ENCODE assay signal across 8 mouse cellular contexts in the genomic region with DNA sequence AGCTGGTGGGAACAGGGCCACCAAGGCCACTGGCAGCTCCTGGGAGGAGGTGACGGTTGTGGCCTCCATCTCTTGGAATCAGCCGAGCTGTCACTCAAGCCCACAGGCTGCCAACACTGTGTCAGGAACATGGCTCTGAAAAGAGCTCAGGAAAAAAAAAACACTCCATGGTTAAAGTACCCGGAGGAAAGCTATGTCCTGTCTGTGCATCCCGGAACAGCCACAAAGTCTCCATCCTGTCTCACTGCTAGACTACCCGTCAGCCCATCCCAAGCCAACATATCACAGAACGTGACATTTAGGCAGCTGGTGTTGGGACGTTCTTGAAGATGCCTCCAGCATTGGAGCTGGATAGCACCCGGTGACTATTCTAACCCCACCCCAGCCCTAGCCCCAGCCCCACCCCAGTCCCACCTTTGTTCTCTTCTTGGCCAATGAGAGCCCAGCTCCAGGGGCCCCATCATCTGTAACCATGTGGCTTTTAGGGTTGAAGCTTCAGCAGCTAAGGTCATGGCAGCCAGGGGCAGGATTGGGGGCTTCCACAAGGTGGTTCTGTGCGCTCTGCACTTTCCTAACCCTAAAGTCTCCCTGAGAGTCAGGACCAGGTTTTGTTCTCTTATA. TPM values are rescaled to one million over a fixed set of nuclear protein-coding genes. Genes with fewer than 3 reads are reported as not detected.
DNase-seq lines count a peak whose midpoint lies in the region; ATAC-seq and TF ChIP-seq lines count a peak whose summit lies in the region.

No protein-coding gene starts in this region.

- no peak overlapping the region for H3K4me3 ChIP-seq in lung, postnatal 0 days (ENCODE audit: low read depth, low read length)
- no peak overlapping the region for H3K4me3 ChIP-seq in forebrain, embryonic 16.5 days (replicated peaks; ENCODE audit: low read length)

- 62% methylated on average over 9 of the region's 9 CpGs for WGBS in lung, postnatal 0 days
- WGBS in forebrain, embryonic 16.5 days = 60% methylated on average over 9 of the region's 9 CpGs

- H3K4me1 ChIP-seq in lung, postnatal 0 days (ENCODE audit: insufficient read depth, low read depth, low read length) = peaks cover 29% of the 10 kb centered on the region
- H3K4me1 ChIP-seq in forebrain, embryonic 16.5 days (replicated peaks; ENCODE audit: control insufficient read depth, insufficient read depth, low read length) = peaks cover 10% of the 10 kb centered on the region

- no peak for TF ChIP-seq CTCF in lung, postnatal 0 days (IDR thresholded peaks at IDR 0.05)

- H3K9me3 ChIP-seq in lung, postnatal 0 days (ENCODE audit: low read length) = no peaks in the 10 kb centered on the region
- no peaks in the 10 kb centered on the region for H3K9me3 ChIP-seq in forebrain, embryonic 16.5 days (ENCODE audit: control insufficient read depth, low read length)

- ATAC-seq in lung, postnatal 0 days = peak; percentile 1; the same call in 1 of the 2 replicates
- no peak for ATAC-seq in monocyte, adult 5-6 weeks (replicated peaks; ENCODE audit: insufficient number of reproducible peaks, low FRiP score, low TSS enrichment, poor library complexity, severe bottlenecking)
- no peak for ATAC-seq in forebrain, embryonic 16.5 days

- no peak for TF ChIP-seq EP300 in lung, postnatal 0 days (IDR thresholded peaks at IDR 0.05)

- no peak overlapping the region for H3K9ac ChIP-seq in lung, postnatal 0 days (replicated peaks; ENCODE audit: low read depth)
- H3K9ac ChIP-seq in forebrain, embryonic 16.5 days (replicated peaks; ENCODE audit: low read depth, low read length) = no peak overlapping the region

- DNase-seq in adrenal gland, postnatal 10 days = peak; percentile 60
- no peak for DNase-seq in adrenal gland, postnatal 4 days (ENCODE audit: low spot score in 2 of 2)
- peak; percentile 73 for DNase-seq in CD4-positive, CD25-positive, alpha-beta regulatory T cell, adult 2 months (ENCODE audit: low read depth, low spot score)
- DNase-seq in forelimb bud, embryonic 11.5 days (ENCODE audit: low read depth, low spot score) = peak; percentile 48
- DNase-seq in lung, postnatal 0 days (ENCODE audit: low spot score) = peak; percentile 45
- no peak for DNase-seq in MN1 (ENCODE audit: low spot score)

- peak overlapping the region; percentile 65; the same call in 1 of the 2 replicates for H3K27ac ChIP-seq in lung, postnatal 0 days (ENCODE audit: low read length)
- H3K27ac ChIP-seq in forebrain, embryonic 16.5 days (ENCODE audit: low read length) = no peak overlapping the region

- no peaks in the 10 kb centered on the region for H3K27me3 ChIP-seq in lung, postnatal 0 days (replicated peaks; ENCODE audit: insufficient read depth, low read length)
- no peaks in the 10 kb centered on the region for H3K27me3 ChIP-seq in forebrain, embryonic 16.5 days (replicated peaks; ENCODE audit: control insufficient read depth, insufficient read depth, low read length)

- no peak overlapping the region for H3K4me2 ChIP-seq in lung, postnatal 0 days (replicated peaks; ENCODE audit: low read depth, low read length)
- H3K4me2 ChIP-seq in forebrain, embryonic 16.5 days (ENCODE audit: low read length) = no peak overlapping the region

- H3K36me3 ChIP-seq in lung, postnatal 0 days (ENCODE audit: insufficient read depth, low read length) = no peaks in the 10 kb centered on the region
- H3K36me3 ChIP-seq in forebrain, embryonic 16.5 days (ENCODE audit: control insufficient read depth, insufficient read depth) = no peaks in the 10 kb centered on the region

RNA-seq across cellular contexts. Expression of a gene that starts 51.8 kb away (rescaled TPM):
- 10 to 100 TPM; 60.1 to 72.8 TPM for total RNA-seq in adrenal gland, postnatal 10 days (2021)
- 10 to 100 TPM; 86.9 to 95.5 TPM for total RNA-seq in adrenal gland, postnatal 4 days (2021)
- polyA plus RNA-seq in lung, postnatal 0 days (2015; fragmentation: Nextera tagmentation; extraction: Ambion mirVana) = 92.8 and 116 TPM in 2 replicates
- 12.2 to 24.2 TPM (median 16.6 TPM) in 3 replicates for total RNA-seq in monocyte, adult 5-6 weeks (2017)
- 99.9 and 100 TPM in 2 replicates for polyA plus RNA-seq in forebrain, embryonic 16.5 days (2015; fragmentation: Nextera tagmentation; extraction: Ambion mirVana)

Comparison
In these comparisons a context has a peak if more than half of its experiments do, and no peak if none do; other contexts are left out.
1. DNase-seq: peak in adrenal gland, postnatal 10 days (single experiment), CD4-positive, CD25-positive, alpha-beta regulatory T cell, adult 2 months (single experiment), forelimb bud, embryonic 11.5 days (single experiment) and lung, postnatal 0 days (single experiment); none in adrenal gland, postnatal 4 days (0 of 2) and MN1 (single experiment).